Mouse (Mus musculus): Measurements from ENCODE around the gene Gsx1.

GRCm38 (mm10) chr5:147207852-147208251 is 19.4 kb downstream of the Gsx1 start:
- TF ChIP-seq CTCF (IDR thresholded peaks at IDR 0.05; ENCODE audit: low read depth): no peak
- no peak for TF ChIP-seq EP300 (IDR thresholded peaks at IDR 0.05; ENCODE audit: low read depth)

Measured in liver, embryonic 14.5 days (tissue).